Mouse (Mus musculus): ENCODE results near the gene Lap3. TPM values are rescaled to one million over a fixed set of nuclear protein-coding genes. Genes with fewer than 3 reads are reported as not detected.

The Lap3 gene
- polyA plus RNA-seq, 3 experiments from 2014 or later, result 20.4 to 26.9 (median 24.0) TPM

Other genes with a start within 250 kb of the Lap3 start
- gene Qdpr, start 43.1 kb upstream of the Lap3 start, polyA plus RNA-seq (2017; shearing (Covaris generic)), result 10 to 100 TPM; 35.3 to 59.3 (median 52.5) TPM
- gene Clrn2, start 39.6 kb upstream of the Lap3 start, polyA plus RNA-seq (2017; shearing (Covaris generic)), result not detected
- 100 to 1,000 TPM; 205 to 261 (median 240) TPM for gene Med28, start 26.9 kb downstream of the Lap3 start, polyA plus RNA-seq (2017; shearing (Covaris generic))
- gene Fam184b, start 146.2 kb downstream of the Lap3 start, polyA plus RNA-seq (2017; shearing (Covaris generic)), result under 1 TPM in 2 of 3 experiments, not detected in 1; 0.08 to 0.28 TPM
- 10 to 100 TPM in 1 of 3 experiments, 1 to 10 TPM in 2; 4.7 to 68.2 (median 8.7) TPM for gene Ncapg, start 176.5 kb downstream of the Lap3 start, polyA plus RNA-seq (2017; shearing (Covaris generic))